1 mouse cellular context compared by ENCODE assay signal in genomic region chr16:31274674-31275460, GRCm38 (mm10).
TF ChIP-seq lines count a peak whose summit lies in the region.

TSS of gene Ppp1r2 (minus strand) at chr16:31275277.

TF ChIP-seq in CH12.LX, 34 proteins besides CTCF, POLR2A, EP300 and RAD21 (continued from another document):
- no peak for TF ChIP-seq ZNF384 (IDR thresholded peaks at IDR 0.05; ENCODE audit: low read depth, low read length)
- no peak for TF ChIP-seq ZKSCAN1 (IDR thresholded peaks at IDR 0.05; ENCODE audit: borderline replicate concordance, low read depth, low read length)
- TF ChIP-seq KAT2A (IDR thresholded peaks at IDR 0.05; ENCODE audit: insufficient replicate concordance, low read length) = 0 out of 2 replicates have a peak, but pooled peaks have one; percentile 55
- no peak for TF ChIP-seq IRF4 (IDR thresholded peaks at IDR 0.05; ENCODE audit: low read depth, low read length)
- TF ChIP-seq MXI1 (IDR thresholded peaks at IDR 0.05; ENCODE audit: low read depth, low read length) = peak; percentile 42; the same call in 1 of the 2 replicates
- TF ChIP-seq GABPA (IDR thresholded peaks at IDR 0.05; ENCODE audit: insufficient replicate concordance, low read depth, low read length) = no peak
- TF ChIP-seq USF2 (conservative IDR thresholded peaks at IDR 0.05; ENCODE audit: low read depth, low read length) = no peak
- peak; percentile 98 for TF ChIP-seq NELFE (IDR thresholded peaks at IDR 0.05; ENCODE audit: low read depth, low read length)
- no peak for TF ChIP-seq ETS1 (conservative IDR thresholded peaks at IDR 0.05; ENCODE audit: low read depth, low read length)
- TF ChIP-seq CHD1 (IDR thresholded peaks at IDR 0.05; ENCODE audit: low read depth, low read length) = no peak
- peak; percentile 98 for TF ChIP-seq CHD2 (IDR thresholded peaks at IDR 0.05; ENCODE audit: low read length)
